Mouse (Mus musculus) limb, embryonic 14.5 days (tissue): ENCODE measurements at regions not wholly inside any gene's neighbourhood (a gene's known extent, or its start where the extent isn't known, plus 50 kb on each side); places are given as distances from the start of the nearest gene placed in this dataset.
A peak's percentile ranks its signal among the peaks of the same experiment; 100 is the strongest.

Experiments
- ATAC-seq: fragments of 200-750 bp; cut with Nextera tagmentation; 2 replicates; pipeline ENCODE4 v1.8.0; 2017; ENCODE audit warnings: low read depth, moderate number of reproducible peaks, moderate TSS enrichment; ENCODE audit not compliant: low FRiP score
- DNase-seq: peaks from one replicate; pipeline ENCODE4 v3.0.0-alpha.2; 2015; ENCODE audit warnings: low spot score
- H3K27ac ChIP-seq: fragments of 300-500 bp; sonication (generic); replicated peaks from 2 replicates; pipeline ENCODE4 v1.5.1; 2014; ENCODE audit warnings: low read depth, mild to moderate bottlenecking, low read length, moderate library complexity, mixed read lengths
- H3K27me3 ChIP-seq: fragments of 300-500 bp; sonication (generic); 2 replicates; pipeline ENCODE4 v1.6.1; 2014; ENCODE audit warnings: low read length, mixed read lengths; ENCODE audit not compliant: control insufficient read depth, insufficient read depth
- H3K36me3 ChIP-seq: fragments of 300-500 bp; sonication (generic); 2 replicates; pipeline ENCODE4 v1.6.1; 2014; ENCODE audit warnings: mild to moderate bottlenecking, low read length, moderate library complexity, mixed read lengths; ENCODE audit not compliant: control insufficient read depth, insufficient read depth
- H3K4me1 ChIP-seq: fragments of 300-500 bp; sonication (generic); 2 replicates; pipeline ENCODE4 v1.6.1; 2014; ENCODE audit warnings: antibody characterized with exemption, low read length, mixed read lengths; ENCODE audit not compliant: control insufficient read depth, insufficient read depth
- H3K4me2 ChIP-seq: fragments of 300-500 bp; sonication (generic); replicated peaks from 2 replicates; pipeline ENCODE4 v1.6.1; 2014; ENCODE audit warnings: low read depth, mild to moderate bottlenecking, low read length, moderate library complexity; ENCODE audit not compliant: severe bottlenecking
- H3K4me3 ChIP-seq: fragments of 300-500 bp; sonication (generic); replicated peaks from 2 replicates; pipeline ENCODE4 v1.5.1; 2014; ENCODE audit warnings: low read length
- H3K9ac ChIP-seq: fragments of 300-500 bp; sonication (generic); 2 replicates; pipeline ENCODE4 v1.6.1; 2014; ENCODE audit warnings: mild to moderate bottlenecking, low read depth, low read length, moderate library complexity; ENCODE audit not compliant: severe bottlenecking
- H3K9me3 ChIP-seq: fragments of 300-500 bp; sonication (generic); 2 replicates; pipeline ENCODE4 v1.6.1; 2016; ENCODE audit warnings: low read length; ENCODE audit not compliant: control insufficient read depth
- POLR2A ChIP-seq: fragments of 200-500 bp; IDR thresholded peaks from 2 replicates; pipeline ENCODE4 v1.8.0; 2012; ENCODE audit warnings: inconsistent platforms, mild to moderate bottlenecking, moderate library complexity, borderline replicate concordance; ENCODE audit not compliant: insufficient read depth, insufficient read length; ENCODE audit errors: extremely low read depth
- WGBS: fragments of 180-500 bp; shearing (Covaris S2); extraction: QIAGEN DNeasy Blood & Tissue Kit; methylation state at CpG from one replicate; pipeline ENCODE4 v1.1.7; 2014; 5-methylcytosine and 5-hydroxymethylcytosine counted together

DNA sequence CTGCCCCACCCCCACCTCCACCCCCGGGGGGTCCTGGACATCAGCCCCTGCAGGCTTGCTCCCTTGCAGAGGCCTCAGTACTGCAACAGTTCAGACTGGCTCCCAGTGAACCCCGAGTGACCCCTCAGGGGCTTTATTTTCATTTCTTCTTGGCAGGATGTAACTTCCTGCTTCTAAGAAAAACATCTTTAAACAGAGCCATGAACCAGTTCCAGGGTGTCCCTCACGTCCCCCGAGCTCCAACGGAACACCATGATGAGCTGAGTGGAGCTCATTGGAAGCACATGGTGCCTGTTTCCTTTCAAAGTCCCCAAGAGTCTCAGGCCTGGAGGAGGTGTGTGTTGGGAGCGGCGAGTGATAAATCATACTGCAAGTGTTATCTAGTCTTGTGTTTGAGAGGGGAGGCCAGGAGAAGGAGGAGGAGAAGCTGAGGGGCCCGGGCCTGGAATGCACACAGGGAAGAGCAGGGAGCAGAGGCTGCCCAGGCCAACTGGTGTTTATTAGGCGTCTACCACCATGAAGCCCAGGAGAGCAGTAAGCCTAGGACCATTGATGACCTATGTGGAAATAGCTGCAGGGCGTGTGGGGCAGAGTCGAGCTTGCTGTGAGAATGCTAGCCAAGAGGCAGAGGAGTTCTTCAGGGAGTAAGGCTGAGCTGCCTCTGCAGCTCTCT, 114.7 kb upstream of the Gdf10 start:
- WGBS, result 16% methylated on average over 11 of the region's 11 CpGs
- no peak for TF ChIP-seq POLR2A

DNA sequence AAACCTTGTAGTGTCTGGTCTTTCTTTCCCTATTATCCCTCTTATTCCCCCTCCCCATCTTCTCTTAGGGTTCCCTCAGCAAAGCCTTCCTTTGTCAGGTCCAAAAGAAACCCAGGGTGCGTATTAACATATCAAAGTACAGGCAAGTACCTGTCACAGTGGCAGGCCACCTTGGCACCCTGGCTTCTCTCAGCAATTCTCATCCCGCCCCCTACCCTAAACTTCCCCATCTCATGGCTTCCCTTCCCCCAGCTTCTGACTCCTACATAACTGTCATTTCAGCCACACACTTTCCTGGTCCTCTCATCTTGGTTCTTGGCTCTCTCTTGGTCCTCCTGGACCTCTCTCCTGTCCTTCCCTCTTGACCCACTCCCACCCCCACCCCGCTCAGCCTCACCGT, 112.8 kb upstream of the Gdf10 start:
- Histone ChIP-seq H3K4me1 (peaks cover 25% of the 10 kb centered on the region), H3K4me2 (no peak overlapping the region), H3K9me3 (no peaks in the 10 kb centered on the region), H3K36me3 (no peaks in the 10 kb centered on the region), H3K4me3 (no peak overlapping the region), H3K9ac (no peak overlapping the region), H3K27ac (no peak overlapping the region), H3K27me3 (no peaks in the 10 kb centered on the region)
- DNase-seq (no peak), ATAC-seq (no peak)
- 87% methylated on average over 4 of the region's 4 CpGs for WGBS
- TF ChIP-seq POLR2A, result no peak

More for the DNA sequence above, 114.7 kb upstream of the Gdf10 start:
- DNase-seq (peak; percentile 65), ATAC-seq (peak; percentile 60; the same call in 1 of the 2 replicates)
- H3K36me3 ChIP-seq, result no peaks in the 10 kb centered on the region
- no peaks in the 10 kb centered on the region for H3K27me3 ChIP-seq
- H3K4me2 ChIP-seq, result no peak overlapping the region
- no peak overlapping the region for H3K9ac ChIP-seq
- H3K9me3 ChIP-seq, result no peaks in the 10 kb centered on the region
- H3K4me3 ChIP-seq, result no peak overlapping the region
- 0 out of 2 replicates have a peak overlapping the region, but pooled peaks have one; percentile 7 for H3K27ac ChIP-seq
- H3K4me1 ChIP-seq, result peaks cover 25% of the 10 kb centered on the region

DNA sequence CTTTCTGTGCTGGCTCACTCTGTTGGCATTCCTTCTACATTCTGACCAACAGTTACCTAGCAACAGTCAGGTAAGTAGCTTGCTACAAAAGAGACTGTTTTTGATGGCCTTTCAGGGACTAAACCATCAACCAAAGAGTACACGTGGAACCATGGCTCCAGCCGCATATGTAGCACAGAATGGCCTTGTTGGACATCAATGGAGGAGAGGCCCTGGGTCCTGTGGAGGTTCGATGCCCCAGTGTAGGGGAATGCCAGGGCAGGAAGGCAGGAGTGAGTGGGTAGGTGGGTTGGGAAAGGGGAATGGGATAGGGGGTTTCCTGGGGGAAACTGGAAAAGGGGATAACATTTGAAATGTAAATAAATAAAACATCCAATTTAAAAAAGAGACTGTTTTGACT, 112.1 kb upstream of the Gdf10 start:
- 60% methylated on average over 3 of the region's 3 CpGs for WGBS
- no peak for ATAC-seq
- Histone ChIP-seq H3K36me3 (no peaks in the 10 kb centered on the region), H3K4me3 (no peak overlapping the region), H3K9ac (no peak overlapping the region), H3K4me1 (peaks cover 25% of the 10 kb centered on the region), H3K27me3 (no peaks in the 10 kb centered on the region), H3K27ac (no peak overlapping the region), H3K9me3 (no peaks in the 10 kb centered on the region), H3K4me2 (no peak overlapping the region)
- no peak for TF ChIP-seq POLR2A
- DNase-seq, result no peak

DNA sequence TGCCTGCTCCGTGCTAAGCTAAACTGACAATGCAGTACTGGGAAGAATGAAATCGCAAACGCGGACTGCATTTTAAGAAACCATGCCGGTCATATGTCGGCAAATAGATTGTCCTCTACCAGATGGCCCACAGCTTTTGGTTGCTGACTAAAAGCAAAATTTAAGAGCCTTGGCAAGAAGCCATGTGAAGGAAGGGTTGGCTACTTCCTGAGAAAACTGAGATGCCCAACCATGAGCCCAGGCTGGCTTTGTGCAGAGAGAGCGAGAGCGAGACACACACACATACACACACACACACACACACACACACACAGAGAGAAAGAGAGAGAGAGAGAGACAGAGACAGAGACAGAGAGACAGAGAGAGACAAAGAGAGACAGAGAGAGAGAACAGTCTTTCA, 111.1 kb upstream of the Gdf10 start:
- peaks cover 25% of the 10 kb centered on the region for H3K4me1 ChIP-seq
- no peak overlapping the region for H3K4me2 ChIP-seq
- DNase-seq, result no peak
- H3K36me3 ChIP-seq, result no peaks in the 10 kb centered on the region
- no peak overlapping the region for H3K4me3 ChIP-seq
- no peak overlapping the region for H3K9ac ChIP-seq
- no peak for TF ChIP-seq POLR2A
- no peak overlapping the region for H3K27ac ChIP-seq
- H3K27me3 ChIP-seq, result no peaks in the 10 kb centered on the region
- ATAC-seq, result no peak
- no peaks in the 10 kb centered on the region for H3K9me3 ChIP-seq
- WGBS, result 39% methylated on average over 8 of the region's 8 CpGs

DNA sequence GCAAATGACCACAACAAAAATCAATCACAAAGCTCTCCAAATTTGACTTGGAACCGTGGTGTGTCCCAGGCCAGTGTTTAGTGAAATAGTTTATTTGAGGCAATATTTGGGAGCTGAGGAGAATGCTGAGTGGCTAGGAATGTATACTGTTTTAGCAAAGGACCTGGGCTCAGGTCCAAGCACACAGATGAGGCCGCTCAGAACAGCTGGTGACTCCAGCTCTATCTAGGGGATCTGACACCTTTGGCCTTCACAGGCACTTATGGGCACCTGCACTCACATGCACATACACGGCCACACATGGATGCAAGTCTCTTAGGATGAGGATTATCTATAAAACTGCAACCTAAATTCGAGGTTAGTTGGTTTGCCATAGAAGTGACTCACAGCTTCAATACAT, 110.6 kb upstream of the Gdf10 start:
- TF ChIP-seq POLR2A, result no peak
- Histone ChIP-seq H3K27ac (no peak overlapping the region), H3K36me3 (no peaks in the 10 kb centered on the region), H3K4me2 (no peak overlapping the region), H3K9ac (no peak overlapping the region), H3K9me3 (no peaks in the 10 kb centered on the region), H3K4me3 (no peak overlapping the region), H3K4me1 (peaks cover 24% of the 10 kb centered on the region), H3K27me3 (no peaks in the 10 kb centered on the region)
- ATAC-seq (no peak), DNase-seq (no peak)
- WGBS, result 67% methylated on average over 4 of the region's 4 CpGs
